Mouse (Mus musculus) kidney, embryonic 14.5 days (tissue): ENCODE results near the gene Oprd1. TPM values are rescaled to one million over a fixed set of nuclear protein-coding genes. Genes with fewer than 3 reads are reported as not detected.

Experiments used
- ATAC-seq: fragments of 200-750 bp; cut with Nextera tagmentation; 2 replicates; pipeline ENCODE4 v1.8.0; 2017; ENCODE audit warnings: moderate number of reproducible peaks, mild to moderate bottlenecking, moderate TSS enrichment, moderate library complexity; ENCODE audit not compliant: low FRiP score, low TSS enrichment
- H3K27ac ChIP-seq: fragments of 300-500 bp; sonication (generic); 2 replicates; pipeline ENCODE4 v1.5.1; 2014; ENCODE audit warnings: low read depth, mild to moderate bottlenecking, low read length, moderate library complexity, mixed read lengths
- H3K27me3 ChIP-seq: fragments of 300-500 bp; sonication (generic); 2 replicates; pipeline ENCODE4 v1.6.1; 2014; ENCODE audit warnings: mild to moderate bottlenecking, low read length; ENCODE audit not compliant: control insufficient read depth, insufficient read depth
- H3K36me3 ChIP-seq: fragments of 300-500 bp; sonication (generic); 2 replicates; pipeline ENCODE4 v1.6.1; 2014; ENCODE audit warnings: low read length, mixed read lengths; ENCODE audit not compliant: control insufficient read depth, insufficient read depth
- H3K4me1 ChIP-seq: fragments of 300-500 bp; sonication (generic); 2 replicates; pipeline ENCODE4 v1.6.1; 2014; ENCODE audit warnings: low read length, mixed read lengths; ENCODE audit not compliant: control insufficient read depth, insufficient read depth
- H3K4me2 ChIP-seq: fragments of 300-500 bp; sonication (generic); replicated peaks from 2 replicates; pipeline ENCODE4 v1.6.1; 2014; ENCODE audit warnings: low read depth, mild to moderate bottlenecking, low read length
- H3K4me3 ChIP-seq: fragments of 300-500 bp; sonication (generic); 2 replicates; pipeline ENCODE4 v1.5.1; 2014; ENCODE audit warnings: mild to moderate bottlenecking, low read length
- H3K9ac ChIP-seq: fragments of 300-500 bp; sonication (generic); 2 replicates; pipeline ENCODE4 v1.6.1; 2014; ENCODE audit warnings: low read depth, mild to moderate bottlenecking, low read length, moderate library complexity
- H3K9me3 ChIP-seq: fragments of 300-500 bp; sonication (generic); 2 replicates; pipeline ENCODE4 v1.6.1; 2016; ENCODE audit warnings: low read length; ENCODE audit not compliant: control insufficient read depth
- WGBS: fragments of 180-500 bp; shearing (Covaris S2); extraction: QIAGEN DNeasy Blood & Tissue Kit; methylation state at CpG from one replicate; pipeline ENCODE4 v1.1.7; 2014; 5-methylcytosine and 5-hydroxymethylcytosine counted together
- polyA plus RNA-seq: library from polyadenylated mRNA; unstranded; fragments of >200 nt; fragmentation: Nextera tagmentation; extraction: Ambion mirVana; gene quantifications from 2 replicates; pipeline ENCODE4 v1.2.1, GENCODE M21; 2014

Oprd1 gene
- polyA plus RNA-seq, 1 experiment from 2014 or later = 0.09 TPM

- 95% methylated on average over 7 of the region's 7 CpGs for WGBS
- H3K4me2 ChIP-seq = no peak overlapping the region
- ATAC-seq = no peak
- no peak overlapping the region for H3K27ac ChIP-seq
- no peak overlapping the region for H3K4me3 ChIP-seq
- no peaks in the 10 kb centered on the region; the same call in 1 of the 2 replicates for H3K27me3 ChIP-seq
- no peaks in the 10 kb centered on the region for H3K36me3 ChIP-seq
- no peaks in the 10 kb centered on the region for H3K4me1 ChIP-seq
- no peak overlapping the region for H3K9ac ChIP-seq
- H3K9me3 ChIP-seq = no peaks in the 10 kb centered on the region
These were observed 36.1 kb downstream of the Oprd1 start for GRCm38 (mm10) chr4:132108221-132108620.

GRCm38 (mm10) chr4:132101152-132101551 is 43.1 kb downstream of the Oprd1 start:
- H3K9ac ChIP-seq = no peak overlapping the region
- H3K27me3 ChIP-seq = no peaks in the 10 kb centered on the region
- H3K27ac ChIP-seq = no peak overlapping the region
- no peak overlapping the region for H3K4me2 ChIP-seq
- H3K36me3 ChIP-seq = no peaks in the 10 kb centered on the region
- 52% methylated on average over 3 of the region's 3 CpGs for WGBS
- no peak overlapping the region for H3K4me3 ChIP-seq
- H3K9me3 ChIP-seq = no peaks in the 10 kb centered on the region
- no peak for ATAC-seq
- H3K4me1 ChIP-seq = no peaks in the 10 kb centered on the region

GRCm38 (mm10) chr4:132099548-132099947 is 44.7 kb downstream of the Oprd1 start:
- no peak for ATAC-seq
- H3K27ac ChIP-seq = no peak overlapping the region
- no peaks in the 10 kb centered on the region for H3K36me3 ChIP-seq
- no peaks in the 10 kb centered on the region for H3K4me1 ChIP-seq
- 80% methylated on average over 5 of the region's 5 CpGs for WGBS
- no peak overlapping the region for H3K4me3 ChIP-seq
- H3K27me3 ChIP-seq = no peaks in the 10 kb centered on the region
- no peak overlapping the region for H3K9ac ChIP-seq
- no peaks in the 10 kb centered on the region for H3K9me3 ChIP-seq
- no peak overlapping the region for H3K4me2 ChIP-seq

GRCm38 (mm10) chr4:132095043-132095442 is 49.2 kb downstream of the Oprd1 start:
- no peak overlapping the region for H3K4me3 ChIP-seq
- H3K27ac ChIP-seq = no peak overlapping the region
- WGBS = 83% methylated on average over 7 of the region's 7 CpGs
- ATAC-seq = no peak
- no peaks in the 10 kb centered on the region for H3K9me3 ChIP-seq
- H3K27me3 ChIP-seq = no peaks in the 10 kb centered on the region
- no peak overlapping the region for H3K9ac ChIP-seq
- no peaks in the 10 kb centered on the region for H3K4me1 ChIP-seq
- H3K4me2 ChIP-seq = no peak overlapping the region
- no peaks in the 10 kb centered on the region for H3K36me3 ChIP-seq

- Histone ChIP-seq H3K9ac (no peak overlapping the region), H3K27ac (no peak overlapping the region), H3K4me2 (no peak overlapping the region), H3K9me3 (no peaks in the 10 kb centered on the region), H3K4me3 (no peak overlapping the region), H3K27me3 (no peaks in the 10 kb centered on the region), H3K36me3 (no peaks in the 10 kb centered on the region), H3K4me1 (no peaks in the 10 kb centered on the region)
- WGBS = 81% methylated on average over 5 of the region's 5 CpGs
- ATAC-seq = no peak
These were observed 50.4 kb downstream of the Oprd1 start for GRCm38 (mm10) chr4:132093928-132094327.

- Histone ChIP-seq H3K4me2 (no peak overlapping the region), H3K4me3 (no peak overlapping the region), H3K36me3 (no peaks in the 10 kb centered on the region), H3K27me3 (no peaks in the 10 kb centered on the region), H3K4me1 (no peaks in the 10 kb centered on the region), H3K9me3 (no peaks in the 10 kb centered on the region), H3K9ac (no peak overlapping the region), H3K27ac (no peak overlapping the region)
- no peak for ATAC-seq
- WGBS = 68% methylated on average over 6 of the region's 6 CpGs
These were observed 51.1 kb downstream of the Oprd1 start for GRCm38 (mm10) chr4:132093136-132093535.

- WGBS = 20% methylated on average over 7 of the region's 7 CpGs
- Histone ChIP-seq H3K4me2 (no peak overlapping the region), H3K4me1 (no peaks in the 10 kb centered on the region), H3K27ac (no peak overlapping the region), H3K9me3 (no peaks in the 10 kb centered on the region), H3K4me3 (no peak overlapping the region), H3K9ac (no peak overlapping the region), H3K36me3 (no peaks in the 10 kb centered on the region), H3K27me3 (no peaks in the 10 kb centered on the region)
- 0 out of 2 replicates have a peak, but pooled peaks have one; percentile 32 for ATAC-seq
These were observed 55.4 kb downstream of the Oprd1 start for GRCm38 (mm10) chr4:132088921-132089320.

GRCm38 (mm10) chr4:132085114-132085513 is 59.2 kb downstream of the Oprd1 start:
- Histone ChIP-seq H3K27me3 (no peaks in the 10 kb centered on the region), H3K27ac (no peak overlapping the region), H3K4me1 (no peaks in the 10 kb centered on the region), H3K36me3 (no peaks in the 10 kb centered on the region), H3K9me3 (no peaks in the 10 kb centered on the region), H3K4me2 (no peak overlapping the region), H3K9ac (no peak overlapping the region), H3K4me3 (no peak overlapping the region)
- 86% methylated on average over 7 of the region's 7 CpGs for WGBS
- ATAC-seq = no peak

GRCm38 (mm10) chr4:132080492-132080983 is 63.7 kb downstream of the Oprd1 start:
- no peaks in the 10 kb centered on the region for H3K27me3 ChIP-seq
- ATAC-seq = no peak
- H3K4me2 ChIP-seq = no peak overlapping the region
- 0 out of 2 replicates have a peak, but pooled peaks cover 4% of the 10 kb centered on the region for H3K4me1 ChIP-seq
- H3K4me3 ChIP-seq = no peak overlapping the region
- H3K27ac ChIP-seq = no peak overlapping the region
- H3K9me3 ChIP-seq = no peaks in the 10 kb centered on the region
- no peak overlapping the region for H3K9ac ChIP-seq
- WGBS = 57% methylated on average over 4 of the region's 4 CpGs
- no peaks in the 10 kb centered on the region for H3K36me3 ChIP-seq
